Mouse (Mus musculus) ES-CJ7 (cell line): ENCODE data around the gene Fbxl21.

Experiments used
- DNase-seq: peaks from one replicate; pipeline ENCODE4 v3.0.0; 2011; ENCODE audit warnings: low read depth, low spot score

Fbxl21 gene

GRCm38 (mm10) chr13:56534931-56535330, 12.7 kb downstream of the Fbxl21 start:
- DNase-seq: no peak

GRCm38 (mm10) chr13:56535570-56535969, 13.3 kb downstream of the Fbxl21 start:
- DNase-seq: no peak

- DNase-seq: no peak
Observed at GRCm38 (mm10) chr13:56537026-56537425, 14.8 kb downstream of the Fbxl21 start.

- no peak for DNase-seq
Observed at GRCm38 (mm10) chr13:56539846-56540245, 17.6 kb downstream of the Fbxl21 start.

- DNase-seq: no peak
Observed at GRCm38 (mm10) chr13:56543805-56544204, 21.5 kb downstream of the Fbxl21 start.

GRCm38 (mm10) chr13:56544956-56545355, 22.7 kb downstream of the Fbxl21 start:
- DNase-seq: no peak

- no peak for DNase-seq
Observed at GRCm38 (mm10) chr13:56548401-56548800, 26.1 kb downstream of the Fbxl21 start, which contains the start of gene Lect2. TSS of gene Lect2 (minus strand) at chr13:56548502.

- no peak for DNase-seq
Observed at GRCm38 (mm10) chr13:56549364-56549763, 27.1 kb downstream of the Fbxl21 start.

GRCm38 (mm10) chr13:56550574-56550973, 28.3 kb downstream of the Fbxl21 start:
- DNase-seq: no peak

GRCm38 (mm10) chr13:56551661-56552060, 29.4 kb downstream of the Fbxl21 start:
- no peak for DNase-seq

- DNase-seq: no peak
Observed at GRCm38 (mm10) chr13:56553923-56554322, 31.7 kb downstream of the Fbxl21 start.

- peak; percentile 81 for DNase-seq
Observed at GRCm38 (mm10) chr13:56554409-56554808, 32.1 kb downstream of the Fbxl21 start.

GRCm38 (mm10) chr13:56555957-56556356, 33.7 kb downstream of the Fbxl21 start:
- DNase-seq: peak; percentile 13

GRCm38 (mm10) chr13:56556701-56557100, 34.4 kb downstream of the Fbxl21 start:
- no peak for DNase-seq

GRCm38 (mm10) chr13:56558811-56559210, 36.5 kb downstream of the Fbxl21 start:
- DNase-seq: no peak

- no peak for DNase-seq
Observed at GRCm38 (mm10) chr13:56559841-56560370, 37.6 kb downstream of the Fbxl21 start.

GRCm38 (mm10) chr13:56561129-56561528, 38.9 kb downstream of the Fbxl21 start:
- no peak for DNase-seq

- peak; percentile 36 for DNase-seq
Observed at GRCm38 (mm10) chr13:56563075-56563474, 40.8 kb downstream of the Fbxl21 start.

GRCm38 (mm10) chr13:56566336-56566735, 44.1 kb downstream of the Fbxl21 start:
- no peak for DNase-seq

GRCm38 (mm10) chr13:56571645-56572044, 49.4 kb downstream of the Fbxl21 start:
- no peak for DNase-seq

GRCm38 (mm10) chr13:56575074-56575473, 52.8 kb downstream of the Fbxl21 start:
- no peak for DNase-seq

GRCm38 (mm10) chr13:56575701-56576321, 53.5 kb downstream of the Fbxl21 start:
- peak; percentile 87 for DNase-seq

GRCm38 (mm10) chr13:56578097-56578496, 55.8 kb downstream of the Fbxl21 start:
- DNase-seq: no peak

- DNase-seq: no peak
Observed at GRCm38 (mm10) chr13:56580450-56580849, 58.2 kb downstream of the Fbxl21 start.
